Mouse (Mus musculus) myocyte (in vitro differentiated cells): Measurements from ENCODE around the gene Dglucy.

Experiments
- E2F4 ChIP-seq: IDR thresholded peaks from one replicate; pipeline ENCODE4 v1.6.1; 2011; ENCODE audit warnings: mild to moderate bottlenecking, control low read depth, moderate library complexity; ENCODE audit not compliant: insufficient read depth
- MAX ChIP-seq: IDR thresholded peaks from one replicate; pipeline ENCODE4 v1.6.1; 2011; ENCODE audit warnings: low read depth, mild to moderate bottlenecking, control low read depth
- MYOD1 ChIP-seq, 3 experiments: IDR thresholded peaks; one replicate each; pipeline ENCODE4 v1.6.1; 2011; ENCODE audit warnings: control low read depth in 2 of 3, low read depth in 2 of 3, mild to moderate bottlenecking in 2 of 3, moderate library complexity in 1 of 3; ENCODE audit not compliant: insufficient read length in 2 of 3, control insufficient read depth in 1 of 3
- POLR2A ChIP-seq: IDR thresholded peaks from one replicate; pipeline ENCODE4 v1.6.1; 2011; ENCODE audit warnings: low read depth, mild to moderate bottlenecking, control low read depth, moderate library complexity; ENCODE audit not compliant: insufficient read length
- POLR2AphosphoS2 ChIP-seq: IDR thresholded peaks from one replicate; pipeline ENCODE4 v1.6.1; 2011; ENCODE audit warnings: low read depth, control low read depth; ENCODE audit not compliant: insufficient read length
- REST ChIP-seq: IDR thresholded peaks from one replicate; pipeline ENCODE4 v1.6.1; 2011; ENCODE audit warnings: mild to moderate bottlenecking, control low read depth, moderate library complexity; ENCODE audit not compliant: insufficient read depth, insufficient read length
- SRF ChIP-seq: IDR thresholded peaks from one replicate; pipeline ENCODE4 v1.6.1; 2011; ENCODE audit warnings: low read depth; ENCODE audit not compliant: control insufficient read depth, insufficient read length
- TCF12 ChIP-seq: IDR thresholded peaks from one replicate; pipeline ENCODE4 v1.6.1; 2011; ENCODE audit warnings: mild to moderate bottlenecking, control low read depth; ENCODE audit not compliant: poor library complexity, insufficient read depth, severe bottlenecking
- USF1 ChIP-seq: IDR thresholded peaks from one replicate; pipeline ENCODE4 v1.6.1; 2011; ENCODE audit warnings: low read depth, mild to moderate bottlenecking, control low read depth, moderate library complexity

DNA sequence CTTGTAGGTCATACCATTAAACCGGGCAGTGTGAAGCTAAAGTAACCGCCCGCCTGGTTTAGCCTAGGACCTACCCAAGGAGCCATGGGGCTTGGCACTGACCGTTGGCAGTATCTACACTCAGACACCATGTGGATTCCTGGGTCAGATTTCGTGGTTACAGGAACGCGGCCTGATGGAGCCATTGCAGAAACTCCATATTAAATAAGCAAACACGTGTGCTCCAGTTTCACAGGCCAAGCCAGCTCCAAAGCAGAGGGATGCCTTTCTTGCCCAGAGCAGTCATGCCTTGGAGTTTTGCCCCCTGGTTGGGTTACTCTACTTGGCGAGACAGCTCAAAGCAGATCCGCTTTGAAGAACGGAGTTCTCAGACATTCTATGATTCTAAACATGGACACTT lies 31.7 kb downstream of the Dglucy start:
- TF ChIP-seq POLR2A = no peak
- no peak for TF ChIP-seq USF1
- TF ChIP-seq TCF12 = no peak
- no peak for TF ChIP-seq POLR2AphosphoS2
- TF ChIP-seq REST = no peak
- TF ChIP-seq MAX = no peak
- TF ChIP-seq MYOD1 (IDR thresholded peaks at IDR 0.05; ENCODE audit: control insufficient read depth in 1 of 3, insufficient read length in 2 of 3, low read depth in 2 of 3) = no peak
- TF ChIP-seq E2F4 = no peak
- TF ChIP-seq SRF = no peak
